Mouse (Mus musculus) olfactory bulb, adult 2 months (tissue): ENCODE results near the gene Pcsk6.

ENCODE experiments used
- CTCF ChIP-seq: fragments of 200-500 bp; IDR thresholded peaks from 2 replicates; pipeline ENCODE4 v1.5.1; 2012; ENCODE audit warnings: low read depth, mild to moderate bottlenecking, low read length, moderate library complexity; ENCODE audit not compliant: insufficient read depth
- POLR2A ChIP-seq: fragments of 200-500 bp; IDR thresholded peaks from 2 replicates; pipeline ENCODE4 v1.6.1; 2012; ENCODE audit warnings: mild to moderate bottlenecking, low read depth, low read length, moderate library complexity; ENCODE audit not compliant: insufficient read depth

GRCm38 (mm10) chr7:66003865-66004638 is 142.5 kb downstream of the Pcsk6 start:
- no peak for TF ChIP-seq CTCF
- TF ChIP-seq POLR2A = no peak
